Mouse (Mus musculus): ENCODE measurements at regions not wholly inside any gene's neighbourhood (a gene's known extent, or its start where the extent isn't known, plus 50 kb on each side); places are given as distances from the start of the nearest gene placed in this dataset.
"Not testable (repeated sequence)": the region's sequence is repeated elsewhere in the genome, so short reads cannot be mapped to it uniquely, and the experiment has no call there.

GRCm38 (mm10) chr11:7812436-7812835 is 598.7 kb upstream of the Igfbp3 start:
- 82% methylated on average over 2 of the region's 2 CpGs for WGBS
- Histone ChIP-seq H3K27me3 (replicated peaks; ENCODE audit: control insufficient read depth, insufficient read depth, low read length) (no peaks in the 10 kb centered on the region), H3K9me3 (replicated peaks; ENCODE audit: control insufficient read depth, low read length) (no peaks in the 10 kb centered on the region), H3K4me1 (ENCODE audit: control insufficient read depth, insufficient read depth, low read length) (no peaks in the 10 kb centered on the region), H3K9ac (ENCODE audit: low read length) (no peak overlapping the region), H3K27ac (ENCODE audit: low read depth, low read length) (no peak overlapping the region), H3K4me2 (ENCODE audit: low read length) (no peak overlapping the region), H3K4me3 (ENCODE audit: low read depth, low read length) (no peak overlapping the region), H3K36me3 (ENCODE audit: control insufficient read depth, insufficient read depth, low read length) (no peaks in the 10 kb centered on the region)
- no peak for ATAC-seq
- DNase-seq (ENCODE audit: low spot score), result no peak

- Histone ChIP-seq H3K9me3 (replicated peaks; ENCODE audit: control insufficient read depth, low read length) (no peaks in the 10 kb centered on the region), H3K27me3 (replicated peaks; ENCODE audit: control insufficient read depth, insufficient read depth, low read length) (no peaks in the 10 kb centered on the region), H3K4me3 (ENCODE audit: low read depth, low read length) (no peak overlapping the region), H3K36me3 (ENCODE audit: control insufficient read depth, insufficient read depth, low read length) (no peaks in the 10 kb centered on the region), H3K27ac (ENCODE audit: low read depth, low read length) (no peak overlapping the region), H3K4me1 (ENCODE audit: control insufficient read depth, insufficient read depth, low read length) (no peaks in the 10 kb centered on the region), H3K4me2 (ENCODE audit: low read length) (no peak overlapping the region), H3K9ac (ENCODE audit: low read length) (no peak overlapping the region)
- ATAC-seq (no peak), DNase-seq (ENCODE audit: low spot score) (no peak)
- WGBS, result 86% methylated on average over 2 of the region's 2 CpGs
These were observed 596.0 kb upstream of the Igfbp3 start for GRCm38 (mm10) chr11:7809741-7810140.

- H3K36me3 ChIP-seq (ENCODE audit: control insufficient read depth, insufficient read depth, low read length), result no peaks in the 10 kb centered on the region
- DNase-seq (ENCODE audit: low spot score) (no peak), ATAC-seq (no peak)
- H3K9me3 ChIP-seq (replicated peaks; ENCODE audit: control insufficient read depth, low read length), result no peaks in the 10 kb centered on the region
- H3K9ac ChIP-seq (ENCODE audit: low read length), result no peak overlapping the region
- H3K4me3 ChIP-seq (ENCODE audit: low read depth, low read length), result no peak overlapping the region
- H3K27me3 ChIP-seq (replicated peaks; ENCODE audit: control insufficient read depth, insufficient read depth, low read length), result no peaks in the 10 kb centered on the region
- no peak overlapping the region for H3K27ac ChIP-seq (ENCODE audit: low read depth, low read length)
- H3K4me2 ChIP-seq (ENCODE audit: low read length), result no peak overlapping the region
- WGBS, result 89% methylated on average over 5 of the region's 5 CpGs
- H3K4me1 ChIP-seq (ENCODE audit: control insufficient read depth, insufficient read depth, low read length), result no peaks in the 10 kb centered on the region
These were observed 582.6 kb upstream of the Igfbp3 start for GRCm38 (mm10) chr11:7796373-7796772.

GRCm38 (mm10) chr11:7794206-7794605 is 580.5 kb upstream of the Igfbp3 start:
- no peak overlapping the region for H3K9ac ChIP-seq (ENCODE audit: low read length)
- ATAC-seq, result no peak
- no peak overlapping the region for H3K4me2 ChIP-seq (ENCODE audit: low read length)
- no peaks in the 10 kb centered on the region for H3K27me3 ChIP-seq (replicated peaks; ENCODE audit: control insufficient read depth, insufficient read depth, low read length)
- H3K4me3 ChIP-seq (ENCODE audit: low read depth, low read length), result no peak overlapping the region
- no peaks in the 10 kb centered on the region for H3K9me3 ChIP-seq (replicated peaks; ENCODE audit: control insufficient read depth, low read length)
- no peaks in the 10 kb centered on the region for H3K36me3 ChIP-seq (ENCODE audit: control insufficient read depth, insufficient read depth, low read length)
- 87% methylated on average over 1 of the region's 1 CpGs for WGBS
- DNase-seq (ENCODE audit: low spot score), result no peak
- H3K4me1 ChIP-seq (ENCODE audit: control insufficient read depth, insufficient read depth, low read length), result no peaks in the 10 kb centered on the region
- H3K27ac ChIP-seq (ENCODE audit: low read depth, low read length), result no peak overlapping the region

- Histone ChIP-seq H3K4me2 (ENCODE audit: low read length) (no peak overlapping the region), H3K9me3 (replicated peaks; ENCODE audit: control insufficient read depth, low read length) (no peaks in the 10 kb centered on the region), H3K4me3 (ENCODE audit: low read depth, low read length) (no peak overlapping the region), H3K9ac (ENCODE audit: low read length) (no peak overlapping the region), H3K27ac (ENCODE audit: low read depth, low read length) (no peak overlapping the region), H3K4me1 (ENCODE audit: control insufficient read depth, insufficient read depth, low read length) (no peaks in the 10 kb centered on the region), H3K27me3 (replicated peaks; ENCODE audit: control insufficient read depth, insufficient read depth, low read length) (no peaks in the 10 kb centered on the region), H3K36me3 (ENCODE audit: control insufficient read depth, insufficient read depth, low read length) (no peaks in the 10 kb centered on the region)
- WGBS, result 88% methylated on average over 8 of the region's 8 CpGs
- ATAC-seq (no peak), DNase-seq (ENCODE audit: low spot score) (no peak)
These were observed 566.9 kb upstream of the Igfbp3 start for GRCm38 (mm10) chr11:7780476-7781112.

- not testable (repeated sequence) for H3K4me2 ChIP-seq (ENCODE audit: low read length); H3K4me1 ChIP-seq (ENCODE audit: control insufficient read depth, insufficient read depth, low read length); H3K9me3 ChIP-seq (replicated peaks; ENCODE audit: control insufficient read depth, low read length); H3K27ac ChIP-seq (ENCODE audit: low read depth, low read length); ATAC-seq; H3K4me3 ChIP-seq (ENCODE audit: low read depth, low read length); H3K9ac ChIP-seq (ENCODE audit: low read length); H3K36me3 ChIP-seq (ENCODE audit: control insufficient read depth, insufficient read depth, low read length); DNase-seq (ENCODE audit: low spot score); H3K27me3 ChIP-seq (replicated peaks; ENCODE audit: control insufficient read depth, insufficient read depth, low read length)
These were observed 561.6 kb upstream of the Igfbp3 start for GRCm38 (mm10) chr11:7775361-7775760.

GRCm38 (mm10) chr11:7765303-7765702 is 551.6 kb upstream of the Igfbp3 start:
- Histone ChIP-seq H3K27me3 (replicated peaks; ENCODE audit: control insufficient read depth, insufficient read depth, low read length) (no peaks in the 10 kb centered on the region), H3K9ac (ENCODE audit: low read length) (no peak overlapping the region), H3K36me3 (ENCODE audit: control insufficient read depth, insufficient read depth, low read length) (no peaks in the 10 kb centered on the region), H3K27ac (ENCODE audit: low read depth, low read length) (no peak overlapping the region), H3K4me2 (ENCODE audit: low read length) (no peak overlapping the region), H3K9me3 (replicated peaks; ENCODE audit: control insufficient read depth, low read length) (no peaks in the 10 kb centered on the region), H3K4me3 (ENCODE audit: low read depth, low read length) (no peak overlapping the region), H3K4me1 (ENCODE audit: control insufficient read depth, insufficient read depth, low read length) (no peaks in the 10 kb centered on the region)
- no peak for ATAC-seq
- DNase-seq (ENCODE audit: low spot score), result no peak
- 94% methylated on average over 1 of the region's 1 CpGs for WGBS

- Histone ChIP-seq H3K4me1 (ENCODE audit: control insufficient read depth, insufficient read depth, low read length) (no peaks in the 10 kb centered on the region), H3K27me3 (replicated peaks; ENCODE audit: control insufficient read depth, insufficient read depth, low read length) (no peaks in the 10 kb centered on the region), H3K36me3 (ENCODE audit: control insufficient read depth, insufficient read depth, low read length) (no peaks in the 10 kb centered on the region), H3K4me2 (ENCODE audit: low read length) (no peak overlapping the region), H3K9ac (ENCODE audit: low read length) (no peak overlapping the region), H3K9me3 (replicated peaks; ENCODE audit: control insufficient read depth, low read length) (no peaks in the 10 kb centered on the region), H3K4me3 (ENCODE audit: low read depth, low read length) (no peak overlapping the region), H3K27ac (ENCODE audit: low read depth, low read length) (no peak overlapping the region)
- WGBS, result 90% methylated on average over 6 of the region's 6 CpGs
- no peak for ATAC-seq
- no peak for DNase-seq (ENCODE audit: low spot score)
These were observed 545.2 kb upstream of the Igfbp3 start for GRCm38 (mm10) chr11:7758862-7759467.

Data from forebrain, embryonic 14.5 days (tissue).